Mouse (Mus musculus) kidney, postnatal 0 days (tissue): Measurements from ENCODE around the gene Ccdc7a. TPM values are rescaled to one million over a fixed set of nuclear protein-coding genes. Genes with fewer than 3 reads are reported as not detected.

Experiments used
- ATAC-seq: fragments of 200-750 bp; cut with Nextera tagmentation; replicated peaks from 2 replicates; pipeline ENCODE4 v1.8.0; 2017; ENCODE audit warnings: low read depth, moderate number of reproducible peaks, moderate TSS enrichment, moderate library complexity; ENCODE audit not compliant: low FRiP score
- DNase-seq: peaks from one replicate; pipeline ENCODE4 v3.0.0-alpha.2; 2016; ENCODE audit warnings: low spot score
- H3K27ac ChIP-seq: fragments of 300-500 bp; sonication (generic); 2 replicates; pipeline ENCODE4 v1.5.1; 2014; ENCODE audit warnings: mild to moderate bottlenecking
- H3K27me3 ChIP-seq: fragments of 300-500 bp; sonication (generic); 2 replicates; pipeline ENCODE4 v1.6.1; 2014; ENCODE audit warnings: low read length, mixed read lengths; ENCODE audit not compliant: insufficient read depth
- H3K36me3 ChIP-seq: fragments of 300-500 bp; sonication (generic); 2 replicates; pipeline ENCODE4 v1.6.1; 2014; ENCODE audit warnings: low read length, mixed read lengths; ENCODE audit not compliant: insufficient read depth
- H3K4me1 ChIP-seq: fragments of 300-500 bp; sonication (generic); replicated peaks from 2 replicates; pipeline ENCODE4 v1.6.1; 2014; ENCODE audit warnings: antibody characterized with exemption, low read length, mixed read lengths; ENCODE audit not compliant: insufficient read depth
- H3K4me2 ChIP-seq: fragments of 300-500 bp; sonication (generic); 2 replicates; pipeline ENCODE4 v1.6.1; 2014; ENCODE audit warnings: mild to moderate bottlenecking, low read length, moderate library complexity, mixed read lengths
- H3K4me3 ChIP-seq: fragments of 300-500 bp; sonication (generic); replicated peaks from 2 replicates; pipeline ENCODE4 v1.5.1; 2014; ENCODE audit warnings: low read depth, low read length
- H3K9ac ChIP-seq: fragments of 300-500 bp; sonication (generic); 2 replicates; pipeline ENCODE4 v1.6.1; 2014; ENCODE audit warnings: low read depth, low read length
- H3K9me3 ChIP-seq: fragments of 300-500 bp; sonication (generic); replicated peaks from 2 replicates; pipeline ENCODE4 v1.6.1; 2016; ENCODE audit warnings: low read length, inconsistent platforms, mixed read lengths
- CTCF ChIP-seq: IDR thresholded peaks from 2 replicates; pipeline ENCODE4 v1.5.1; 2016; ENCODE audit warnings: antibody characterized with exemption, low read depth, mild to moderate bottlenecking, moderate library complexity
- WGBS: fragments of 180-500 bp; shearing (Covaris S2); extraction: QIAGEN DNeasy Blood & Tissue Kit; methylation state at CpG from one replicate; pipeline ENCODE4 v1.1.7; 2014; 5-methylcytosine and 5-hydroxymethylcytosine counted together
- polyA plus RNA-seq: library from polyadenylated mRNA; unstranded; fragments of >200 nt; fragmentation: Nextera tagmentation; extraction: Ambion mirVana; gene quantifications from 2 replicates; pipeline ENCODE4 v1.2.1, GENCODE M21; 2015

The Ccdc7a gene
- polyA plus RNA-seq, 1 experiment from 2014 or later, result not detected

DNA sequence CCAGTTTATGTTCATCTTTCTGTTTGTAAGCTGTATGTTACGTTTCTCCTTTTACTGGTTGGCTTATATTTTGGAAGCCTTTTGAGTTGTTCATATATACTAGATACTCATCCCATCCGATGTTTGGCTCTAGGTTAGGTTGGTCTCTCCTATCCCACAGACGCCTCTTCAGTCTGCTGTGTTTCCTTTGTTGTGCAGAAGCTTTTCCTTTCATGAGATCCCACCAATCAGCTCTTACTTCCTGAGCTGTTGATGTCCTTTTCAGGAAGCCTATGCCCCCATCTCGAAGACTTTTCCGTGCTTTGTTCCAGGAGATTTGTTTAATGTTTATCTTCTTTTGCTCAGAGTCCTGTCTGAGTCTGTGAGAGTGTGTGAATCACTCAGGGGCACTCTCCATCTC is 221.6 kb downstream of the Ccdc7a start:
- no peaks in the 10 kb centered on the region for H3K36me3 ChIP-seq
- H3K27ac ChIP-seq, result no peak overlapping the region
- no peak for DNase-seq
- no peak overlapping the region for H3K4me3 ChIP-seq
- 47% methylated on average over 5 of the region's 5 CpGs for WGBS
- H3K4me1 ChIP-seq, result no peaks in the 10 kb centered on the region
- TF ChIP-seq CTCF, result no peak
- H3K9ac ChIP-seq, result no peak overlapping the region
- no peaks in the 10 kb centered on the region for H3K9me3 ChIP-seq
- H3K27me3 ChIP-seq, result no peaks in the 10 kb centered on the region
- no peak overlapping the region for H3K4me2 ChIP-seq
- no peak for ATAC-seq

DNA sequence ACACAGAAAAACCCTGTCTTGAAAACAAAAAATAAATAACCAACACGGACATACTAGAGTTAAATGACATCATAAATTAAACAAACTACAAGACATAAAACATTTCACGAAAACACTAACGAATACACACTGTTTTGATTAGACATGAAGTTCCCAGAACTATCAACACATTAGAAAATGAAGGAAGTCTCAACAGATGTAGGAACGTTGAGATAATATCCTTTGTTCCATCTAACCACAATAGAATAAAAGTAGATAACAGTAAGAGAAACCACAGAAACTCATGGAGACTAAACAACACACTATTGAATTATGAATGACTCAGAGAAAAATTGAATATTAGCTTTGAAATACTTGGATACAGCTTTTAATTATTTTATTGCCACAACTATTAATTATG is 252.8 kb downstream of the Ccdc7a start:
- H3K4me3 ChIP-seq, result no peak overlapping the region
- no peak for ATAC-seq
- no peak for DNase-seq
- H3K27me3 ChIP-seq, result no peaks in the 10 kb centered on the region
- no peak for TF ChIP-seq CTCF
- no peaks in the 10 kb centered on the region for H3K9me3 ChIP-seq
- H3K4me2 ChIP-seq, result no peak overlapping the region
- H3K4me1 ChIP-seq, result no peaks in the 10 kb centered on the region
- WGBS, result 53% methylated on average over 4 of the region's 4 CpGs
- H3K27ac ChIP-seq, result no peak overlapping the region
- H3K36me3 ChIP-seq, result no peaks in the 10 kb centered on the region
- H3K9ac ChIP-seq, result no peak overlapping the region

DNA sequence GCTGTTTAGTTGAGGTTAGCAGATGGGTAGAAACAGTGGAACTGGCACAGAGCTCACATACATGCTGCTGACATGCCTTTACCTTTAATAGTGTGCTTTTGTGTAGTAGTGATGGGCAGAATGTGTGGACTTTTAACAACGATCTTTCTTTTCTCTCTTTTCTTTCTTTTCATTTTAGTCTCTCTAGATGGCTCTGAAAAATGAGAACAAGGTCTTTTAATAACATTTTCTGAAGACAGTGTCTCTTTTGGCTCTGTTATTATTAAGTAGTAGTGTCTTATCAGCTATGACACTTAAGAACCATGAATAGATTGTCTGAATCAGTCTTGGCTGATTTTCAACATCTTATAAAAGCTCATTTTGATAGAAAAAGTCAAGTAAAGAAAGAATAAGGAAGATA is 266.7 kb downstream of the Ccdc7a start, which contains the start of gene Gm3952:
Gene Gm3952 (minus strand): TSS at position 101 of the 400 bp plus-strand sequence.
- WGBS, result 84% methylated on average over 1 of the region's 1 CpGs
- Histone ChIP-seq H3K4me2 (no peak within 1 kb of the TSS), H3K36me3 (no peaks in the 10 kb centered on the region), H3K27me3 (no peaks in the 10 kb centered on the region), H3K27ac (no peak within 1 kb of the TSS), H3K4me3 (no peak within 1 kb of the TSS), H3K9me3 (no peaks in the 10 kb centered on the region), H3K9ac (no peak within 1 kb of the TSS), H3K4me1 (no peaks in the 10 kb centered on the region)
- no peak for DNase-seq
- ATAC-seq, result no peak
- TF ChIP-seq CTCF, result no peak

DNA sequence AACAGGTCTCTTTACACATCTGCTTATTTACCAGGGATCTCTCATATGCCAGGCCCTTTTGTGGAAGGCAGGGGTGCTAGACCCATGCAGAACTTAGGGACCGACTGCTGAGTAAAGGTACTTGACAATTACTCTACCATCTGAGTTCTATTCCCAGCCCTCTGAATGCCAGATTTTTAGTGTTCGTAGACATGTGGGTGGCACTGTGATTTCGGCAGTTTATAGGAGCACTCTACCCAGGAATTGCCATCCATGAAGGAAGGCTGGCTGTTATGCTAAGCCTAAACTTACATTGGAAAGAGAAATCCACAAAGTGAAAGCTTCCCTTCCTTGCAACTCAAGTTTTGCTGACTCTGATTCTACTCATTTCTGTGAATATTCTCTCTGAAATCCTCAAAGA is 329.6 kb downstream of the Ccdc7a start:
- DNase-seq (no peak), ATAC-seq (no peak)
- Histone ChIP-seq H3K27me3 (no peaks in the 10 kb centered on the region), H3K4me1 (no peaks in the 10 kb centered on the region), H3K4me3 (no peak overlapping the region), H3K9me3 (no peaks in the 10 kb centered on the region), H3K27ac (no peak overlapping the region), H3K36me3 (peaks cover 39% of the 10 kb centered on the region), H3K9ac (no peak overlapping the region), H3K4me2 (no peak overlapping the region)
- TF ChIP-seq CTCF, result no peak
- WGBS, result 97% methylated on average over 3 of the region's 3 CpGs

DNA sequence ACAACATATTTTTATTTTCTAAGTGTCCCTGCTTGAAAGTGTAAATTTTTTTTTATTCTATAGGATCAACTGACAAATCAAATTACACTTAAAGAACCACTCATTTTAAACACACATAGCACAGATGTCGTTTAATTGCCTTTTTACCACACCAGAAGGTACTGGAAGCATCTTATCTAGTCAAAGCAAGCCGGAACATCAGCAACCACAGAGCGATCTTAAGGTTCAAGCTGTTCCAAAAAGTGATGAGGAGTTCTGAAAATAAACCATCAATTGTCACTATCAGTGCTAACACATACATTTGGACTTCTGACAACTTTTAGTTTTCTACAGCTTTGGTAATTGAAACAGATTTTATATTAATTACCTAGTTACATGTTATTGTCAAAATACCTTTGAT is 331.2 kb downstream of the Ccdc7a start:
- DNase-seq, result no peak
- 95% methylated on average over 3 of the region's 3 CpGs for WGBS
- no peak for ATAC-seq
- Histone ChIP-seq H3K4me3 (no peak overlapping the region), H3K4me2 (no peak overlapping the region), H3K9me3 (no peaks in the 10 kb centered on the region), H3K9ac (no peak overlapping the region), H3K4me1 (no peaks in the 10 kb centered on the region), H3K36me3 (peaks cover 42% of the 10 kb centered on the region), H3K27ac (no peak overlapping the region), H3K27me3 (no peaks in the 10 kb centered on the region)
- no peak for TF ChIP-seq CTCF

DNA sequence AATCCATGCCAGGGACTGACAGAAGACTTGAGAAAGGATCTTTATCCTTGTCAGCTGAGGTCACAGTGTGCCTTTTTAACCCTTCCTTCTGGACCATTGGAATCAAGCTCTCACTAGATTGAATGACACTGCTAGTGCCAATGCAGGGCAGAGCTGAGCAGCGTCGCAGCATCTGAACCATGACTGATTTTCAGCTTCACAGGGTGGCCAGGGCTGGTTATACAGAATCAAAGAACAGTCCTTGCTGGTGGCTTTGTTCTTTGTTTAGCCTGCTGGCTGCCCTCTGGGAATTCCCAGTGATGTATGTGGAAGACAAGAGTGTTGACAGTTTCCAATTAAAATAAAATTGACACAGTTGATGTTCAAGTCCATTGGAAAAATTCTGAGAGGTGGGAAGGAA is 333.1 kb downstream of the Ccdc7a start:
- peaks cover 53% of the 10 kb centered on the region for H3K36me3 ChIP-seq

DNA sequence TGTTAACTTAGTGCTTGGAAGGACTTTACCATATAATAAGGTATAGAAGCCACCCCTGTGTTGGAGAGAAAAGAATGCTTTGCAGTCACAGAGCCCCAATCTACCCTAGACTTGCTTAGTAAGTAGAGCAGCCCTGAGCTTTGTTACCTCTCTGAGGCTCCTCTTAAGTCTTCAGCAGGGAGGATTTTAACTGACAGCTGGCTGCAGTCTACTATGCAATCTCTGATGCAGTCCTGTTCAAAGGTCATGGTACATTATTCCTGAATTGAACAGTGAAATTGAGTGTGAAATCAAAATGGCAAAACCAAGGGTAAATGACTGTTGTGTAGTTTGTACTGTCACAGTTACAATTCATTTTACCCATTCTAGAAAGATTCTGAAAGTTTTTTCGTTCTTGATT is 338.1 kb downstream of the Ccdc7a start:
- WGBS, result 96% methylated on average over 1 of the region's 1 CpGs
- H3K27me3 ChIP-seq, result no peaks in the 10 kb centered on the region

More for the DNA sequence above, 333.1 kb downstream of the Ccdc7a start:
- 59% methylated on average over 2 of the region's 2 CpGs for WGBS
- no peak overlapping the region for H3K4me2 ChIP-seq
- H3K27me3 ChIP-seq, result no peaks in the 10 kb centered on the region
- no peak for DNase-seq
- no peak overlapping the region for H3K9ac ChIP-seq
- H3K9me3 ChIP-seq, result no peaks in the 10 kb centered on the region
- no peak for ATAC-seq
- no peaks in the 10 kb centered on the region for H3K4me1 ChIP-seq
- H3K27ac ChIP-seq, result no peak overlapping the region
- H3K4me3 ChIP-seq, result no peak overlapping the region
- no peak for TF ChIP-seq CTCF

More for the DNA sequence above, 338.1 kb downstream of the Ccdc7a start:
- Histone ChIP-seq H3K36me3 (peaks cover 65% of the 10 kb centered on the region), H3K4me1 (no peaks in the 10 kb centered on the region), H3K9me3 (no peaks in the 10 kb centered on the region), H3K27ac (no peak overlapping the region), H3K4me2 (no peak overlapping the region), H3K9ac (no peak overlapping the region), H3K4me3 (no peak overlapping the region)
- no peak for TF ChIP-seq CTCF
- DNase-seq (no peak), ATAC-seq (no peak)
